Mouse (Mus musculus): ENCODE data around the gene Depdc1b. TPM values are rescaled to one million over a fixed set of nuclear protein-coding genes. Genes with fewer than 3 reads are reported as not detected.

Depdc1b gene
- total and polyA plus RNA-seq, 3 experiments, result 21.2 to 25.3 TPM; not detected in 1

GRCm38 (mm10) chr13:108426322-108426721 is 110.2 kb downstream of the Depdc1b start:
- no peaks in the 10 kb centered on the region for H3K4me1 ChIP-seq (ENCODE audit: control insufficient read depth in 1 of 2, insufficient read depth in 2 of 2, low read length in 2 of 2)
- peaks cover 0 to 2% of the 10 kb centered on the region in 2 experiments for H3K27me3 ChIP-seq (ENCODE audit: control insufficient read depth in 1 of 2, insufficient read depth in 2 of 2, low read length in 2 of 2)
- no peaks in the 10 kb centered on the region for H3K36me3 ChIP-seq (ENCODE audit: control insufficient read depth in 1 of 2, insufficient read depth in 2 of 2, low read length in 2 of 2)
- TF ChIP-seq POLR2AphosphoS5 (IDR thresholded peaks at IDR 0.05; ENCODE audit: borderline replicate concordance, low read depth, low read length), result no peak
- no peak for TF ChIP-seq SIN3A (IDR thresholded peaks at IDR 0.05; ENCODE audit: low read length)
- no peak for TF ChIP-seq E2F4 (IDR thresholded peaks at IDR 0.05; ENCODE audit: borderline replicate concordance, low read depth, low read length)
- TF ChIP-seq NRF1 (IDR thresholded peaks at IDR 0.05; ENCODE audit: insufficient read depth, low read depth, low read length, poor library complexity, severe bottlenecking), result no peak
- no peak for TF ChIP-seq UBTF (IDR thresholded peaks at IDR 0.05; ENCODE audit: borderline replicate concordance, insufficient read depth, low read depth, low read length)
- H3K9ac ChIP-seq (ENCODE audit: control insufficient read depth, low read depth, low read length, poor library complexity, severe bottlenecking), result no peak overlapping the region
- H3K9me3 ChIP-seq (replicated peaks; ENCODE audit: insufficient read depth, low read length), result no peaks in the 10 kb centered on the region
- H3K4me3 ChIP-seq (ENCODE audit: control insufficient read depth in 1 of 2, insufficient read depth in 1 of 2, low read depth in 2 of 2, low read length in 2 of 2), result no peak overlapping the region
- no peak for DNase-seq (ENCODE audit: low read depth, low spot score)
- no peaks in the 10 kb centered on the region for H3K79me2 ChIP-seq (ENCODE audit: control insufficient read depth, insufficient read depth, low read length, poor library complexity)
- H3K27ac ChIP-seq (ENCODE audit: control insufficient read depth, low read depth, low read length), result no peak overlapping the region

GRCm38 (mm10) chr13:108428809-108429208 is 112.7 kb downstream of the Depdc1b start:
- no peak overlapping the region for H3K9ac ChIP-seq (ENCODE audit: control insufficient read depth, low read depth, low read length, poor library complexity, severe bottlenecking)
- H3K27me3 ChIP-seq (ENCODE audit: control insufficient read depth in 1 of 2, insufficient read depth in 2 of 2, low read length in 2 of 2), result peaks cover 0 to 2% of the 10 kb centered on the region in 2 experiments
- H3K9me3 ChIP-seq (replicated peaks; ENCODE audit: insufficient read depth, low read length), result no peaks in the 10 kb centered on the region
- no peak overlapping the region for H3K4me3 ChIP-seq (ENCODE audit: control insufficient read depth in 1 of 2, insufficient read depth in 1 of 2, low read depth in 2 of 2, low read length in 2 of 2)
- H3K36me3 ChIP-seq (ENCODE audit: control insufficient read depth in 1 of 2, insufficient read depth in 2 of 2, low read length in 2 of 2), result no peaks in the 10 kb centered on the region
- no peak overlapping the region for H3K27ac ChIP-seq (ENCODE audit: control insufficient read depth, low read depth, low read length)
- DNase-seq (ENCODE audit: low read depth, low spot score), result no peak
- H3K79me2 ChIP-seq (ENCODE audit: control insufficient read depth, insufficient read depth, low read length, poor library complexity), result no peaks in the 10 kb centered on the region
- TF ChIP-seq TCF12 (IDR thresholded peaks at IDR 0.05; ENCODE audit: low read depth, low read length), result no peak
- TF ChIP-seq MAX (IDR thresholded peaks at IDR 0.05; ENCODE audit: low read length), result no peak
- TF ChIP-seq USF1 (IDR thresholded peaks at IDR 0.05; ENCODE audit: low read depth, low read length), result no peak
- TF ChIP-seq CTCF (IDR thresholded peaks at IDR 0.05 in 2 of 3, conservative IDR thresholded peaks at IDR 0.05 in 1 of 3; ENCODE audit: control insufficient read depth in 1 of 3, insufficient read depth in 1 of 3, low read depth in 2 of 3, low read length in 3 of 3, poor library complexity in 1 of 3, severe bottlenecking in 1 of 3), result no peak
- no peak for TF ChIP-seq UBTF (IDR thresholded peaks at IDR 0.05; ENCODE audit: borderline replicate concordance, insufficient read depth, low read depth, low read length)
- TF ChIP-seq GABPA (IDR thresholded peaks at IDR 0.05; ENCODE audit: low read depth, low read length), result no peak
- TF ChIP-seq ELF1 (IDR thresholded peaks at IDR 0.05; ENCODE audit: low read depth, low read length), result no peak
- no peak for TF ChIP-seq USF2 (IDR thresholded peaks at IDR 0.05; ENCODE audit: borderline replicate concordance in 1 of 2, insufficient read depth in 1 of 2, low read depth in 1 of 2, low read length in 2 of 2)
- no peak for TF ChIP-seq MXI1 (IDR thresholded peaks at IDR 0.05; ENCODE audit: low read depth, low read length)
- TF ChIP-seq KAT2A (conservative IDR thresholded peaks at IDR 0.05; ENCODE audit: low read depth, low read length), result no peak
- TF ChIP-seq ZNF384 (IDR thresholded peaks at IDR 0.05; ENCODE audit: low read depth, low read length), result no peak
- no peak for TF ChIP-seq CHD2 (IDR thresholded peaks at IDR 0.05; ENCODE audit: low read length)
- no peak for TF ChIP-seq ZKSCAN1 (IDR thresholded peaks at IDR 0.05; ENCODE audit: low read depth, low read length)
- H3K4me1 ChIP-seq (ENCODE audit: control insufficient read depth in 1 of 2, insufficient read depth in 2 of 2, low read length in 2 of 2), result no peaks in the 10 kb centered on the region

All from MEL (cell line).